Mouse (Mus musculus): ENCODE measurements around the gene Vmn1r168. TPM values are rescaled to one million over a fixed set of nuclear protein-coding genes. Genes with fewer than 3 reads are reported as not detected.
"Not testable (repeated sequence)": the region's sequence is repeated elsewhere in the genome, so short reads cannot be mapped to it uniquely, and the experiment has no call there.

Vmn1r168 gene
- not detected in 2 replicates for total RNA-seq (2012; rRNA removed)
- total RNA-seq (2014; rRNA removed): not detected in 2 replicates
- polyA plus RNA-seq (2012; ENCODE audit: insufficient read length, low read depth): not detected in 2 replicates

DNA sequence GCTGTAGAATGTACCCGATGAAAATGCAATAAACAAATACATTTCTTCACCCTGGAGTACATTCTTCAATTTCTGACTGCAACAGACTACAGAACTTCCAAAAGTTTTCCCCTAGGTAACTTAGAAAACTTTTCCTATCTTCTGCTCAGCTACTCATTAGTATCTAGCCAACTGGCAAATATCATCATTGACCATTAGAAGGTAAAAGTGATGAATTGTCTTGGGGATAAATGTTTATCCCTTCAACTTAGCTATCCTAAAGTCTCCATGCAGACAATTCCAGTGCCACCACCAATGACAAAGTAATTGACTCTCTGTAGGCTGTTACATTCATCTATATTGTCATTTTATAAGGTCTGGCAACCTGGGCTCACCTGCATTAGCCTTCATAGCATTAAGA is at the start of gene Vmn1r168:
TSS of gene Vmn1r168 (plus strand) at position 301 of the 400 bp plus-strand sequence.
- H3K9me3 ChIP-seq (replicated peaks; ENCODE audit: low read length); H3K4me3 ChIP-seq (replicated peaks in 1 of 3; ENCODE audit: low read depth in 2 of 3, low read length in 2 of 3, poor library complexity in 1 of 3); dilution Hi-C loops (cut with MboI; ENCODE audit: extremely low pct_ligation_motif_present, extremely low pct_unique_long_range_greater_than_20kb, low sequenced_read_pairs); H3K9ac ChIP-seq (ENCODE audit: insufficient read depth, low read depth); H3K27ac ChIP-seq (ENCODE audit: insufficient read depth, low read depth); H3K36me3 ChIP-seq (replicated peaks in 1 of 2; ENCODE audit: control insufficient read depth in 1 of 2, insufficient read depth in 1 of 2, low read length in 1 of 2); DNase-seq (ENCODE audit: extremely low read depth); H3K4me2 ChIP-seq (ENCODE audit: insufficient read depth, low read depth, poor library complexity, severe bottlenecking); H3K4me1 ChIP-seq (ENCODE audit: control insufficient read depth in 1 of 2, insufficient read depth in 2 of 2); H3K27me3 ChIP-seq (replicated peaks); H3K79me2 ChIP-seq (replicated peaks; ENCODE audit: control insufficient read depth, extremely low read depth, insufficient read depth, poor library complexity, severe bottlenecking); in situ Hi-C loops (cut with MboI; ENCODE audit: low pct_ligation_motif_present, low pct_unique_long_range_greater_than_20kb, low sequenced_read_pairs): not testable (repeated sequence)

DNA sequence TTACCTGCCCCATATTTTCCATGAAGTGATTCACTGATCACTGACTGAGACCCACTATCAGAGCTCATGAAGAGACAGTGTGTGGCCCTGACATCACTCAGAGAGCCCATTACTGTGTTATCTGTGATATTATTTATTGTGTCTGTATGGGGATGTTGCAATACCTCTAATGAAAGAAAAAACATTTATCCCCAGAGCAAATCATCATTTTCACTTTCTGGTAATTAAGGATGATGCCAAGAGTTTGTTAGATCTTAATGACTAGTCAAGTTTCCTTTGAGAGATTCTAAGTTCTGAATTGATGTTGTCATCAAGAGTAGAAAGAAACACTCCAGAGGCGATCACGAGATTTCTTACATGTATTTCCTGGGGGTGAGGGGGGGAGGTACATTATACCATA is 32.4 kb upstream of the Vmn1r168 start, which contains the start of gene Vmn1r167:
TSS of gene Vmn1r167 (minus strand) at position 101 of the 400 bp plus-strand sequence.
- dilution Hi-C loops (cut with MboI; ENCODE audit: extremely low pct_ligation_motif_present, extremely low pct_unique_long_range_greater_than_20kb, low sequenced_read_pairs); in situ Hi-C loops (cut with MboI; ENCODE audit: low pct_ligation_motif_present, low pct_unique_long_range_greater_than_20kb, low sequenced_read_pairs); H3K79me2 ChIP-seq (replicated peaks; ENCODE audit: control insufficient read depth, extremely low read depth, insufficient read depth, poor library complexity, severe bottlenecking); H3K9me3 ChIP-seq (replicated peaks; ENCODE audit: low read length); H3K36me3 ChIP-seq (replicated peaks in 1 of 2; ENCODE audit: control insufficient read depth in 1 of 2, insufficient read depth in 1 of 2, low read length in 1 of 2); H3K4me3 ChIP-seq (replicated peaks in 1 of 3; ENCODE audit: low read depth in 2 of 3, low read length in 2 of 3, poor library complexity in 1 of 3); H3K27ac ChIP-seq (ENCODE audit: insufficient read depth, low read depth); DNase-seq (ENCODE audit: extremely low read depth); H3K9ac ChIP-seq (ENCODE audit: insufficient read depth, low read depth); H3K4me2 ChIP-seq (ENCODE audit: insufficient read depth, low read depth, poor library complexity, severe bottlenecking); H3K4me1 ChIP-seq (ENCODE audit: control insufficient read depth in 1 of 2, insufficient read depth in 2 of 2); H3K27me3 ChIP-seq (replicated peaks): not testable (repeated sequence)

DNA sequence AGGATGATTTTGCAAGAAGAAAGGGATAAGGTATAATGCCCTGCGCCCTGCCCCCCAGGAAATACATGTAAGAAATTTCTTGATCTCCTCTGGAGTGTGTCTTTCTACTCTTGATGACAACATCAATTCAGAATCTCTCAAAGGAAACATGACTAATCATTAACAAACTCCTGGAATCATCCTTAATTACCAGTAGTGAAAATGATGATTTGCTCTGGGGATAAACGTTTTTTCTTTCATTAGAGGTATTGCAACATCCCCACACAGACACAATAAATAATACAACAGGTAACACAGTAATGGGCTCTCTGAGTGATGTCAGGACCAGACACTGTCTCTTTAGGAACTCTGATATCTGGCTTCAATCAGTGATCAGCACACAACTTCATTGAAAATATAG is 35.7 kb downstream of the Vmn1r168 start, which contains the start of gene Vmn1r169:
TSS of gene Vmn1r169 (plus strand) at position 301 of the 400 bp plus-strand sequence.
- dilution Hi-C loops (cut with MboI; ENCODE audit: extremely low pct_ligation_motif_present, extremely low pct_unique_long_range_greater_than_20kb, low sequenced_read_pairs); in situ Hi-C loops (cut with MboI; ENCODE audit: low pct_ligation_motif_present, low pct_unique_long_range_greater_than_20kb, low sequenced_read_pairs); H3K27ac ChIP-seq (ENCODE audit: insufficient read depth, low read depth): not testable (repeated sequence)

More for the DNA sequence above, 35.7 kb downstream of the Vmn1r168 start, which contains the start of gene Vmn1r169:
- not testable (repeated sequence) for H3K36me3 ChIP-seq (replicated peaks in 1 of 2; ENCODE audit: control insufficient read depth in 1 of 2, insufficient read depth in 1 of 2, low read length in 1 of 2); H3K4me3 ChIP-seq (replicated peaks in 1 of 3; ENCODE audit: low read depth in 2 of 3, low read length in 2 of 3, poor library complexity in 1 of 3); H3K9ac ChIP-seq (ENCODE audit: insufficient read depth, low read depth); H3K9me3 ChIP-seq (replicated peaks; ENCODE audit: low read length); H3K79me2 ChIP-seq (replicated peaks; ENCODE audit: control insufficient read depth, extremely low read depth, insufficient read depth, poor library complexity, severe bottlenecking); DNase-seq (ENCODE audit: extremely low read depth); H3K27me3 ChIP-seq (replicated peaks); H3K4me1 ChIP-seq (ENCODE audit: control insufficient read depth in 1 of 2, insufficient read depth in 2 of 2); H3K4me2 ChIP-seq (ENCODE audit: insufficient read depth, low read depth, poor library complexity, severe bottlenecking)

Other genes starting within 250 kb of the Vmn1r168 start
- gene Nlrp4e, start 238.5 kb upstream of the Vmn1r168 start, total RNA-seq (2012; rRNA removed): not detected in 2 replicates
- gene Nlrp4e, start 238.5 kb upstream of the Vmn1r168 start, total RNA-seq (2014; rRNA removed): not detected in 2 replicates
- gene Nlrp4e, start 238.5 kb upstream of the Vmn1r168 start, polyA plus RNA-seq (2012; ENCODE audit: insufficient read length, low read depth): not detected in 2 replicates
- gene Nlrp5, start 153.8 kb upstream of the Vmn1r168 start, total RNA-seq (2012; rRNA removed): not detected in 2 replicates
- gene Nlrp5, start 153.8 kb upstream of the Vmn1r168 start, total RNA-seq (2014; rRNA removed): not detected in 2 replicates
- gene Nlrp5, start 153.8 kb upstream of the Vmn1r168 start, polyA plus RNA-seq (2012; ENCODE audit: insufficient read length, low read depth): not detected in 2 replicates
- gene Vmn1r167, start 32.5 kb upstream of the Vmn1r168 start, total RNA-seq (2012; rRNA removed): not detected in 2 replicates
- not detected in 2 replicates for gene Vmn1r167, start 32.5 kb upstream of the Vmn1r168 start, total RNA-seq (2014; rRNA removed)
- not detected in 2 replicates for gene Vmn1r167, start 32.5 kb upstream of the Vmn1r168 start, polyA plus RNA-seq (2012; ENCODE audit: insufficient read length, low read depth)
- not detected in 2 replicates for gene Vmn1r169, start 35.8 kb downstream of the Vmn1r168 start, total RNA-seq (2012; rRNA removed)
- not detected in 2 replicates for gene Vmn1r169, start 35.8 kb downstream of the Vmn1r168 start, total RNA-seq (2014; rRNA removed)
- not detected in 2 replicates for gene Vmn1r169, start 35.8 kb downstream of the Vmn1r168 start, polyA plus RNA-seq (2012; ENCODE audit: insufficient read length, low read depth)
- not detected in 2 replicates for gene Vmn1r170, start 66.4 kb downstream of the Vmn1r168 start, total RNA-seq (2012; rRNA removed)
- not detected in 2 replicates for gene Vmn1r170, start 66.4 kb downstream of the Vmn1r168 start, total RNA-seq (2014; rRNA removed)
- not detected in 2 replicates for gene Vmn1r170, start 66.4 kb downstream of the Vmn1r168 start, polyA plus RNA-seq (2012; ENCODE audit: insufficient read length, low read depth)
- not detected in 2 replicates for gene Vmn1r171, start 91.0 kb downstream of the Vmn1r168 start, total RNA-seq (2012; rRNA removed)
- gene Vmn1r171, start 91.0 kb downstream of the Vmn1r168 start, total RNA-seq (2014; rRNA removed): not detected in 2 replicates
- not detected in 2 replicates for gene Vmn1r171, start 91.0 kb downstream of the Vmn1r168 start, polyA plus RNA-seq (2012; ENCODE audit: insufficient read length, low read depth)
- gene Vmn1r172, start 118.6 kb downstream of the Vmn1r168 start, total RNA-seq (2012; rRNA removed): not detected in 2 replicates
- gene Vmn1r172, start 118.6 kb downstream of the Vmn1r168 start, total RNA-seq (2014; rRNA removed): not detected in 2 replicates
- not detected in 2 replicates for gene Vmn1r172, start 118.6 kb downstream of the Vmn1r168 start, polyA plus RNA-seq (2012; ENCODE audit: insufficient read length, low read depth)
- not detected in 2 replicates for gene Vmn1r173, start 161.0 kb downstream of the Vmn1r168 start, total RNA-seq (2012; rRNA removed)
- not detected in 2 replicates for gene Vmn1r173, start 161.0 kb downstream of the Vmn1r168 start, total RNA-seq (2014; rRNA removed)
- not detected in 2 replicates for gene Vmn1r173, start 161.0 kb downstream of the Vmn1r168 start, polyA plus RNA-seq (2012; ENCODE audit: insufficient read length, low read depth)
- gene Vmn1r174, start 212.5 kb downstream of the Vmn1r168 start, total RNA-seq (2012; rRNA removed): not detected in 2 replicates
- not detected in 2 replicates for gene Vmn1r174, start 212.5 kb downstream of the Vmn1r168 start, total RNA-seq (2014; rRNA removed)
- not detected in 2 replicates for gene Vmn1r174, start 212.5 kb downstream of the Vmn1r168 start, polyA plus RNA-seq (2012; ENCODE audit: insufficient read length, low read depth)